Mouse (Mus musculus) layer of hippocampus, adult 9-11 months (tissue): Measurements from ENCODE around the gene Rpl28.

ENCODE experiments used
- DNase-seq: peaks from one replicate; pipeline ENCODE4 v3.0.0; 2022

Rpl28 gene

DNA sequence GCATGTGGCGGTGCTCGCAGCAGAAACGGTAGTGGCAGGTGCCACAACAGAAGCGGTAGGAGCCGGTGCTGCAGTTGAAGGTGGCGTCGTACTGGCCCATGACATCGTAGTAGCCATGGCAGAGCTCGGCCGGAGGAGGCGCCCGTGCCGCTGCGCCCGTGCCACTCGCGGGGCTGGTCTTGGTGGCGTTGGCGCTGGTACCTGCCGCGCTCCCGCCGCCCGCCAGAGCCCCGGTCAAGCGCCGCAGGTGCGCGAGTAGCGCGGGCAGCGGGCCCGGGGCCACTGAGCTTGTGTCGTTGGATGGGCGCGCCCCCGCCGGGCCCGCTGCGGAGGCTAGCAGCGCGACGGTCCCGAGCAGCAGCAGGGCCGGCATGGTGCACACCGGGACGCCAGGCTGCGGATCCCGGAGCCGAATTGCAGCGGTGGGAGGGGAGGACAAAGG lies 43.7 kb downstream of the Rpl28 start:
- no peak for DNase-seq

- no peak for DNase-seq
Measured at GRCm38 (mm10) chr7:4837639-4838038, 45.0 kb downstream of the Rpl28 start.

GRCm38 (mm10) chr7:4842077-4842476 lies 49.4 kb downstream of the Rpl28 start:
- peak; percentile 78 for DNase-seq

- peak; percentile 67 for DNase-seq
Measured at GRCm38 (mm10) chr7:4842634-4843131, 50.0 kb downstream of the Rpl28 start.

GRCm38 (mm10) chr7:4843604-4844244 lies 51.0 kb downstream of the Rpl28 start:
- DNase-seq, result peak; percentile 87

- peak; percentile 21 for DNase-seq
Measured at GRCm38 (mm10) chr7:4844245-4844916, 51.7 kb downstream of the Rpl28 start, which contains the start of gene Shisa7. Gene Shisa7 (minus strand): TSS chr7:4844696.
